Mouse (Mus musculus): ENCODE measurements around the gene Ms4a18.

- no peak for TF ChIP-seq GATA1 (IDR thresholded peaks at IDR 0.05; ENCODE audit: borderline replicate concordance, low read length)
- TF ChIP-seq FLI1 (IDR thresholded peaks at IDR 0.05; ENCODE audit: low read length) = no peak
Measured at GRCm38 (mm10) chr19:10980210-10980609, 37.6 kb downstream of the Ms4a18 start.
